Mouse (Mus musculus) forebrain, embryonic 10.5 days (tissue): ENCODE measurements at regions not wholly inside any gene's neighbourhood (a gene's known extent, or its start where the extent isn't known, plus 50 kb on each side); places are given as distances from the start of the nearest gene placed in this dataset.
A peak's percentile ranks its signal among the peaks of the same experiment; 100 is the strongest.

Experiments used
- DNase-seq: peaks from one replicate; pipeline ENCODE4 v3.0.0-alpha.2; 2017; ENCODE audit warnings: low spot score; ENCODE audit errors: extremely low spot score
- H3K27ac ChIP-seq: fragments of 300-500 bp; sonication (generic); 2 replicates; pipeline ENCODE4 v1.5.1; 2016; ENCODE audit warnings: mild to moderate bottlenecking
- H3K27me3 ChIP-seq: fragments of 300-500 bp; sonication (generic); 2 replicates; pipeline ENCODE4 v1.6.1; 2016; ENCODE audit warnings: mild to moderate bottlenecking; ENCODE audit not compliant: poor library complexity, severe bottlenecking
- H3K36me3 ChIP-seq: fragments of 300-500 bp; sonication (generic); replicated peaks from 2 replicates; pipeline ENCODE4 v1.6.1; 2016; ENCODE audit warnings: mild to moderate bottlenecking, moderate library complexity
- H3K4me1 ChIP-seq: fragments of 300-500 bp; sonication (generic); 2 replicates; pipeline ENCODE4 v1.6.1; 2016
- H3K4me3 ChIP-seq: fragments of 300-500 bp; sonication (generic); 2 replicates; pipeline ENCODE4 v1.5.1; 2016; ENCODE audit warnings: mild to moderate bottlenecking, moderate library complexity
- H3K9me3 ChIP-seq: fragments of 300-500 bp; sonication (generic); 2 replicates; pipeline ENCODE4 v1.6.1; 2016; ENCODE audit warnings: mild to moderate bottlenecking, moderate library complexity
- WGBS: fragments of 180-500 bp; shearing (Covaris S2); methylation state at CpG from one replicate; pipeline ENCODE4 v1.1.7; 2016; 5-methylcytosine and 5-hydroxymethylcytosine counted together

GRCm38 (mm10) chr4:82120326-82120725 is 585.2 kb downstream of the Nfib start:
- WGBS = 57% methylated on average over 1 of the region's 1 CpGs
- H3K27me3 ChIP-seq = no peaks in the 10 kb centered on the region
- no peak overlapping the region for H3K4me3 ChIP-seq
- H3K27ac ChIP-seq = no peak overlapping the region
- H3K9me3 ChIP-seq = no peaks in the 10 kb centered on the region
- no peak for DNase-seq
- H3K36me3 ChIP-seq = no peaks in the 10 kb centered on the region
- no peaks in the 10 kb centered on the region for H3K4me1 ChIP-seq

- no peak for DNase-seq
- Histone ChIP-seq H3K27ac (no peak overlapping the region), H3K4me3 (no peak overlapping the region), H3K36me3 (no peaks in the 10 kb centered on the region), H3K27me3 (no peaks in the 10 kb centered on the region), H3K9me3 (no peaks in the 10 kb centered on the region), H3K4me1 (peaks cover 4% of the 10 kb centered on the region)
- 89% methylated on average over 1 of the region's 1 CpGs for WGBS
These were observed 603.7 kb downstream of the Nfib start for GRCm38 (mm10) chr4:82101837-82102236.

GRCm38 (mm10) chr4:82099970-82100368 is 605.6 kb downstream of the Nfib start:
- Histone ChIP-seq H3K27me3 (no peaks in the 10 kb centered on the region), H3K4me1 (peaks cover 4% of the 10 kb centered on the region), H3K4me3 (no peak overlapping the region), H3K36me3 (no peaks in the 10 kb centered on the region), H3K9me3 (no peaks in the 10 kb centered on the region), H3K27ac (no peak overlapping the region)
- no peak for DNase-seq
- WGBS = 70% methylated on average over 6 of the region's 6 CpGs

GRCm38 (mm10) chr4:82098986-82099969 is 606.3 kb downstream of the Nfib start:
- H3K9me3 ChIP-seq = no peaks in the 10 kb centered on the region
- peaks cover 4% of the 10 kb centered on the region for H3K4me1 ChIP-seq
- no peaks in the 10 kb centered on the region for H3K36me3 ChIP-seq
- H3K27me3 ChIP-seq = no peaks in the 10 kb centered on the region
- no peak overlapping the region for H3K4me3 ChIP-seq
- 89% methylated on average over 13 of the region's 13 CpGs for WGBS
- H3K27ac ChIP-seq = no peak overlapping the region
- no peak for DNase-seq

GRCm38 (mm10) chr4:82092296-82093230 is 613.0 kb downstream of the Nfib start:
- no peaks in the 10 kb centered on the region for H3K36me3 ChIP-seq
- no peak overlapping the region for H3K27ac ChIP-seq
- H3K27me3 ChIP-seq = no peaks in the 10 kb centered on the region
- no peak for DNase-seq
- no peaks in the 10 kb centered on the region for H3K9me3 ChIP-seq
- WGBS = 86% methylated on average over 5 of the region's 5 CpGs
- no peak overlapping the region for H3K4me3 ChIP-seq
- no peaks in the 10 kb centered on the region for H3K4me1 ChIP-seq

- no peak overlapping the region for H3K27ac ChIP-seq
- DNase-seq = no peak
- H3K9me3 ChIP-seq = no peaks in the 10 kb centered on the region
- no peaks in the 10 kb centered on the region for H3K27me3 ChIP-seq
- no peaks in the 10 kb centered on the region for H3K36me3 ChIP-seq
- no peak overlapping the region for H3K4me3 ChIP-seq
- 91% methylated on average over 5 of the region's 5 CpGs for WGBS
- no peaks in the 10 kb centered on the region for H3K4me1 ChIP-seq
These were observed 615.9 kb downstream of the Nfib start for GRCm38 (mm10) chr4:82089657-82090056.

GRCm38 (mm10) chr4:82083519-82083918 is 622.0 kb downstream of the Nfib start:
- H3K27ac ChIP-seq = no peak overlapping the region
- no peaks in the 10 kb centered on the region for H3K27me3 ChIP-seq
- no peaks in the 10 kb centered on the region for H3K4me1 ChIP-seq
- DNase-seq = no peak
- H3K9me3 ChIP-seq = no peaks in the 10 kb centered on the region
- no peaks in the 10 kb centered on the region for H3K36me3 ChIP-seq
- 77% methylated on average over 2 of the region's 2 CpGs for WGBS
- no peak overlapping the region for H3K4me3 ChIP-seq

- Histone ChIP-seq H3K36me3 (no peaks in the 10 kb centered on the region), H3K27ac (no peak overlapping the region), H3K4me3 (no peak overlapping the region), H3K27me3 (no peaks in the 10 kb centered on the region), H3K9me3 (no peaks in the 10 kb centered on the region), H3K4me1 (peaks cover 14% of the 10 kb centered on the region)
- no peak for DNase-seq
- WGBS = 87% methylated on average over 3 of the region's 3 CpGs
These were observed 625.4 kb upstream of the Mpdz start for GRCm38 (mm10) chr4:82068050-82068449.

GRCm38 (mm10) chr4:82065641-82066358 is 623.2 kb upstream of the Mpdz start:
- Histone ChIP-seq H3K9me3 (no peaks in the 10 kb centered on the region), H3K27ac (peak overlapping the region; percentile 25; the same call in 1 of the 2 replicates), H3K4me3 (no peak overlapping the region), H3K36me3 (no peaks in the 10 kb centered on the region), H3K4me1 (peaks cover 9% of the 10 kb centered on the region), H3K27me3 (no peaks in the 10 kb centered on the region)
- no peak for DNase-seq
- WGBS = 79% methylated on average over 14 of the region's 14 CpGs

GRCm38 (mm10) chr4:82062726-82063125 is 620.1 kb upstream of the Mpdz start:
- H3K27me3 ChIP-seq = no peaks in the 10 kb centered on the region
- WGBS = 95% methylated on average over 5 of the region's 5 CpGs

GRCm38 (mm10) chr4:82056671-82057070 is 614.1 kb upstream of the Mpdz start:
- Histone ChIP-seq H3K4me3 (no peak overlapping the region), H3K27me3 (no peaks in the 10 kb centered on the region), H3K9me3 (no peaks in the 10 kb centered on the region), H3K27ac (no peak overlapping the region), H3K36me3 (no peaks in the 10 kb centered on the region), H3K4me1 (no peaks in the 10 kb centered on the region)
- no peak for DNase-seq
- no CpG with 5 or more reads among the region's 1 CpGs for WGBS

More at GRCm38 (mm10) chr4:82062726-82063125, 620.1 kb upstream of the Mpdz start:
- no peak for DNase-seq
- Histone ChIP-seq H3K27ac (no peak overlapping the region), H3K36me3 (no peaks in the 10 kb centered on the region), H3K4me1 (peaks cover 9% of the 10 kb centered on the region), H3K9me3 (no peaks in the 10 kb centered on the region), H3K4me3 (no peak overlapping the region)

- 93% methylated on average over 2 of the region's 2 CpGs for WGBS
These were observed 605.6 kb upstream of the Mpdz start for GRCm38 (mm10) chr4:82048171-82048570.

More at GRCm38 (mm10) chr4:82048171-82048570, 605.6 kb upstream of the Mpdz start:
- peaks cover 5% of the 10 kb centered on the region; the same call in 1 of the 2 replicates for H3K4me1 ChIP-seq
- no peaks in the 10 kb centered on the region for H3K9me3 ChIP-seq
- H3K4me3 ChIP-seq = no peak overlapping the region
- no peak overlapping the region for H3K27ac ChIP-seq
- H3K27me3 ChIP-seq = no peaks in the 10 kb centered on the region
- H3K36me3 ChIP-seq = no peaks in the 10 kb centered on the region
- DNase-seq = no peak
